Mouse (Mus musculus): ENCODE data around the gene Scgb2b26.
A peak's percentile ranks its signal among the peaks of the same experiment; 100 is the strongest.

The Scgb2b26 gene

GRCm38 (mm10) chr7:33944940-33945339, at the start of gene Scgb2b26:
Scgb2b26 (minus strand) TSS chr7:33945040.
- no peak for DNase-seq (ENCODE audit: low spot score)

GRCm38 (mm10) chr7:33982281-33982680, 37.4 kb upstream of the Scgb2b26 start:
- DNase-seq (ENCODE audit: low spot score), result peak; percentile 1

GRCm38 (mm10) chr7:33902982-33903381, 41.9 kb downstream of the Scgb2b26 start:
- no peak for DNase-seq (ENCODE audit: low spot score)

GRCm38 (mm10) chr7:33900803-33901202, 44.0 kb downstream of the Scgb2b26 start:
- DNase-seq (ENCODE audit: low spot score), result no peak

- no peak for DNase-seq (ENCODE audit: low spot score)
These were observed 44.8 kb downstream of the Scgb2b26 start for GRCm38 (mm10) chr7:33900007-33900406.

Data from layer of hippocampus, adult 9-10 months (tissue).